Mouse (Mus musculus) right cerebral cortex, adult 2 months (tissue): ENCODE data around the gene Gltpd2.
"Not testable (repeated sequence)": the region's sequence is repeated elsewhere in the genome, so short reads cannot be mapped to it uniquely, and the experiment has no call there.

Source experiments
- DNase-seq, 2 experiments: peaks; one replicate each; pipeline ENCODE4 v3.0.0; 2021 to 2022; ENCODE audit warnings: low spot score in 2 of 2

Gene Gltpd2

GRCm38 (mm10) chr11:70516352-70516751 lies 2.6 kb upstream of the Gltpd2 start:
- DNase-seq, result peak; percentile 20 to 40

- DNase-seq, result no peak
These were observed 560 bp upstream of the Gltpd2 start for GRCm38 (mm10) chr11:70518436-70518835.

- peak in 1 of 2 experiments; percentile 8 for DNase-seq
These were observed 1.3 kb downstream of the Gltpd2 start for GRCm38 (mm10) chr11:70520178-70520769.

- not testable (repeated sequence) for DNase-seq
These were observed 4.5 kb downstream of the Gltpd2 start for GRCm38 (mm10) chr11:70523306-70523989.

- no peak for DNase-seq
These were observed 5.8 kb downstream of the Gltpd2 start for GRCm38 (mm10) chr11:70524782-70525181.

- peak; percentile 95 for DNase-seq
These were observed 6.2 kb downstream of the Gltpd2 start, which contains the start of gene Psmb6 for GRCm38 (mm10) chr11:70525184-70525678. Gene Psmb6, plus strand, starts transcription at chr11:70525367.

- DNase-seq, result no peak
These were observed 6.7 kb downstream of the Gltpd2 start for GRCm38 (mm10) chr11:70525726-70526125.

GRCm38 (mm10) chr11:70526211-70526610 lies 7.2 kb downstream of the Gltpd2 start:
- no peak for DNase-seq

GRCm38 (mm10) chr11:70528610-70529009 lies 9.6 kb downstream of the Gltpd2 start:
- DNase-seq, result no peak

GRCm38 (mm10) chr11:70531065-70531464 lies 12.1 kb downstream of the Gltpd2 start:
- not testable (repeated sequence) for DNase-seq

- DNase-seq, result no peak
These were observed 13.8 kb downstream of the Gltpd2 start, which contains the start of gene Gm40193 for GRCm38 (mm10) chr11:70532839-70533238. Gene Gm40193, minus strand, starts transcription at chr11:70532939.

- DNase-seq, result no peak
These were observed 20.4 kb downstream of the Gltpd2 start for GRCm38 (mm10) chr11:70539423-70539822.

- peak; percentile 67 to 80 for DNase-seq
These were observed 21.0 kb downstream of the Gltpd2 start, which contains the start of gene Pld2 for GRCm38 (mm10) chr11:70539877-70540587. Gene Pld2, plus strand, starts transcription at chr11:70540064.

GRCm38 (mm10) chr11:70540928-70541327 lies 21.9 kb downstream of the Gltpd2 start:
- no peak for DNase-seq

GRCm38 (mm10) chr11:70541415-70541814 lies 22.4 kb downstream of the Gltpd2 start:
- DNase-seq, result no peak

- no peak for DNase-seq
These were observed 25.5 kb downstream of the Gltpd2 start for GRCm38 (mm10) chr11:70544496-70544895.

- DNase-seq, result no peak
These were observed 32.5 kb downstream of the Gltpd2 start for GRCm38 (mm10) chr11:70551526-70551925.

GRCm38 (mm10) chr11:70553940-70554339 lies 34.9 kb downstream of the Gltpd2 start:
- DNase-seq, result no peak

- no peak for DNase-seq
These were observed 38.5 kb downstream of the Gltpd2 start for GRCm38 (mm10) chr11:70557545-70557944.

- DNase-seq, result no peak
These were observed 42.9 kb downstream of the Gltpd2 start for GRCm38 (mm10) chr11:70561937-70562286.

- DNase-seq, result peak; percentile 88 to 90
These were observed 43.4 kb downstream of the Gltpd2 start, which contains the start of gene Mink1 for GRCm38 (mm10) chr11:70562287-70562994. Gene Mink1, plus strand, starts transcription at chr11:70562881.

GRCm38 (mm10) chr11:70562995-70563469 lies 44.0 kb downstream of the Gltpd2 start:
- DNase-seq, result no peak
